Mouse (Mus musculus): Measurements from ENCODE around the gene Ndn. TPM values are rescaled to one million over a fixed set of nuclear protein-coding genes. Genes with fewer than 3 reads are reported as not detected.

The Ndn gene
- 501 and 528 TPM in 2 replicates for polyA plus RNA-seq (2015; fragmentation: Nextera tagmentation; extraction: Ambion mirVana)

GRCm38 (mm10) chr7:62346269-62346668 is at the start of gene Ndn:
Ndn (plus strand) TSS chr7:62346569.
- Histone ChIP-seq H3K27ac (no peak within 1 kb of the TSS), H3K4me2 (no peak within 1 kb of the TSS), H3K9ac (no peak within 1 kb of the TSS), H3K4me3 (no peak within 1 kb of the TSS), H3K9me3 (peaks cover 11% of the 10 kb centered on the region; the same call in 1 of the 2 replicates), H3K27me3 (no peaks in the 10 kb centered on the region), H3K4me1 (replicated peaks) (peaks cover 12% of the 10 kb centered on the region; the same call in 1 of the 2 replicates), H3K36me3 (no peaks in the 10 kb centered on the region)
- no peak for ATAC-seq (ENCODE audit: low FRiP score)
- WGBS: 62% methylated on average over 1 of the region's 1 CpGs

- Histone ChIP-seq H3K4me3 (no peak overlapping the region), H3K9ac (no peak overlapping the region), H3K9me3 (no peaks in the 10 kb centered on the region), H3K4me1 (replicated peaks) (no peaks in the 10 kb centered on the region), H3K27ac (no peak overlapping the region), H3K27me3 (no peaks in the 10 kb centered on the region), H3K4me2 (no peak overlapping the region), H3K36me3 (no peaks in the 10 kb centered on the region)
- no peak for ATAC-seq (ENCODE audit: low FRiP score)
- WGBS: 57% methylated on average over 3 of the region's 3 CpGs
Measured at GRCm38 (mm10) chr7:62302451-62302850, 43.9 kb upstream of the Ndn start.

GRCm38 (mm10) chr7:62306896-62307614 is 39.3 kb upstream of the Ndn start:
- Histone ChIP-seq H3K4me3 (no peak overlapping the region), H3K4me1 (replicated peaks) (no peaks in the 10 kb centered on the region), H3K9ac (no peak overlapping the region), H3K27ac (peak overlapping the region; percentile 69), H3K4me2 (no peak overlapping the region), H3K36me3 (no peaks in the 10 kb centered on the region), H3K9me3 (0 out of 2 replicates have a peak, but pooled peaks cover 3% of the 10 kb centered on the region), H3K27me3 (no peaks in the 10 kb centered on the region)
- ATAC-seq (ENCODE audit: low FRiP score): peak; percentile 79
- 37% methylated on average over 6 of the region's 6 CpGs for WGBS

GRCm38 (mm10) chr7:62316793-62317192 is 29.6 kb upstream of the Ndn start:
- no peaks in the 10 kb centered on the region for H3K27me3 ChIP-seq
- no peak overlapping the region for H3K4me3 ChIP-seq
- H3K4me1 ChIP-seq (replicated peaks): no peaks in the 10 kb centered on the region
- H3K9ac ChIP-seq: no peak overlapping the region
- peaks cover 4% of the 10 kb centered on the region; the same call in 1 of the 2 replicates for H3K9me3 ChIP-seq
- no peak overlapping the region for H3K27ac ChIP-seq
- no peak for ATAC-seq (ENCODE audit: low FRiP score)
- H3K36me3 ChIP-seq: no peaks in the 10 kb centered on the region
- H3K4me2 ChIP-seq: no peak overlapping the region
- WGBS: 81% methylated on average over 5 of the region's 5 CpGs

GRCm38 (mm10) chr7:62345411-62345810 is 958 bp upstream of the Ndn start:
- no peak overlapping the region for H3K9ac ChIP-seq
- WGBS: 26% methylated on average over 1 of the region's 1 CpGs
- H3K4me1 ChIP-seq (replicated peaks): peaks cover 5% of the 10 kb centered on the region; the same call in 1 of the 2 replicates
- no peak for ATAC-seq (ENCODE audit: low FRiP score)
- no peaks in the 10 kb centered on the region for H3K36me3 ChIP-seq
- H3K27ac ChIP-seq: no peak overlapping the region
- no peak overlapping the region for H3K4me2 ChIP-seq
- no peak overlapping the region for H3K4me3 ChIP-seq
- no peaks in the 10 kb centered on the region for H3K27me3 ChIP-seq
- H3K9me3 ChIP-seq: peaks cover 11% of the 10 kb centered on the region; the same call in 1 of the 2 replicates

GRCm38 (mm10) chr7:62348106-62348803 is 1.9 kb downstream of the Ndn start:
- Histone ChIP-seq H3K4me1 (replicated peaks) (peaks cover 13% of the 10 kb centered on the region; the same call in 1 of the 2 replicates), H3K9me3 (peaks cover 11% of the 10 kb centered on the region; the same call in 1 of the 2 replicates), H3K27me3 (no peaks in the 10 kb centered on the region), H3K4me2 (peak overlapping the region; percentile 73), H3K4me3 (peak overlapping the region; percentile 57), H3K27ac (peak overlapping the region; percentile 91), H3K9ac (peak overlapping the region; percentile 87), H3K36me3 (no peaks in the 10 kb centered on the region)
- peak; percentile 96 for ATAC-seq (ENCODE audit: low FRiP score)
- 17% methylated on average over 42 of the region's 42 CpGs for WGBS

- Histone ChIP-seq H3K4me1 (replicated peaks) (peaks cover 13% of the 10 kb centered on the region; the same call in 1 of the 2 replicates), H3K4me2 (peak overlapping the region; percentile 73), H3K36me3 (no peaks in the 10 kb centered on the region), H3K27me3 (no peaks in the 10 kb centered on the region), H3K4me3 (peak overlapping the region; percentile 57), H3K9ac (peak overlapping the region; percentile 87), H3K27ac (peak overlapping the region; percentile 91), H3K9me3 (peaks cover 11% of the 10 kb centered on the region; the same call in 1 of the 2 replicates)
- 38% methylated on average over 17 of the region's 17 CpGs for WGBS
- ATAC-seq (ENCODE audit: low FRiP score): peak; percentile 57; the same call in 1 of the 2 replicates
Measured at GRCm38 (mm10) chr7:62348804-62349190, 2.4 kb downstream of the Ndn start.

- Histone ChIP-seq H3K4me1 (replicated peaks) (peaks cover 13% of the 10 kb centered on the region; the same call in 1 of the 2 replicates), H3K4me2 (peak overlapping the region; percentile 15; the same call in 1 of the 2 replicates), H3K4me3 (no peak overlapping the region), H3K27ac (no peak overlapping the region), H3K9ac (no peak overlapping the region), H3K9me3 (peaks cover 11% of the 10 kb centered on the region; the same call in 1 of the 2 replicates), H3K36me3 (no peaks in the 10 kb centered on the region), H3K27me3 (no peaks in the 10 kb centered on the region)
- WGBS: 40% methylated on average over 8 of the region's 8 CpGs
- ATAC-seq (ENCODE audit: low FRiP score): no peak
Measured at GRCm38 (mm10) chr7:62351266-62351665, 4.9 kb downstream of the Ndn start.

- peak overlapping the region; percentile 53; the same call in 1 of the 2 replicates for H3K9ac ChIP-seq
Measured at GRCm38 (mm10) chr7:62365039-62365636, 18.8 kb downstream of the Ndn start.

GRCm38 (mm10) chr7:62366730-62367129 is 20.4 kb downstream of the Ndn start:
- Histone ChIP-seq H3K9me3 (0 out of 2 replicates have a peak, but pooled peaks cover 3% of the 10 kb centered on the region), H3K9ac (peak overlapping the region; percentile 60), H3K4me2 (peak overlapping the region; percentile 41; the same call in 1 of the 2 replicates), H3K27ac (peak overlapping the region; percentile 86), H3K27me3 (no peaks in the 10 kb centered on the region), H3K4me3 (peak overlapping the region; percentile 31), H3K36me3 (no peaks in the 10 kb centered on the region), H3K4me1 (replicated peaks) (no peaks in the 10 kb centered on the region)
- no peak for ATAC-seq (ENCODE audit: low FRiP score)
- WGBS: 55% methylated on average over 8 of the region's 8 CpGs

More at GRCm38 (mm10) chr7:62365039-62365636, 18.8 kb downstream of the Ndn start:
- no peaks in the 10 kb centered on the region for H3K27me3 ChIP-seq
- H3K4me2 ChIP-seq: peak overlapping the region; percentile 34
- H3K4me1 ChIP-seq (replicated peaks): no peaks in the 10 kb centered on the region
- H3K27ac ChIP-seq: peak overlapping the region; percentile 90
- no peaks in the 10 kb centered on the region for H3K36me3 ChIP-seq
- 0 out of 2 replicates have a peak, but pooled peaks cover 3% of the 10 kb centered on the region for H3K9me3 ChIP-seq
- WGBS: 52% methylated on average over 7 of the region's 7 CpGs
- H3K4me3 ChIP-seq: peak overlapping the region; percentile 27
- ATAC-seq (ENCODE audit: low FRiP score): peak; percentile 87

- 29% methylated on average over 4 of the region's 4 CpGs for WGBS
- H3K4me2 ChIP-seq: peak overlapping the region; percentile 61
- no peaks in the 10 kb centered on the region for H3K27me3 ChIP-seq
- no peak overlapping the region for H3K27ac ChIP-seq
- H3K4me1 ChIP-seq (replicated peaks): peaks cover 29% of the 10 kb centered on the region
- no peak for ATAC-seq (ENCODE audit: low FRiP score)
- H3K9ac ChIP-seq: no peak overlapping the region
- no peak overlapping the region for H3K4me3 ChIP-seq
- peaks cover 6% of the 10 kb centered on the region for H3K36me3 ChIP-seq
- H3K9me3 ChIP-seq: peaks cover 14% of the 10 kb centered on the region
Measured at GRCm38 (mm10) chr7:62375658-62376057, 29.3 kb downstream of the Ndn start.
